Mouse (Mus musculus) G1E (cell line): ENCODE results near the gene Tlk1.

Experiments
- CTCF ChIP-seq: IDR thresholded peaks from 2 replicates; pipeline ENCODE4 v1.5.1; 2012; ENCODE audit warnings: low read depth, low read length, inconsistent platforms, mixed read lengths
- GATA1 ChIP-seq: IDR thresholded peaks from 2 replicates; pipeline ENCODE4 v1.6.1; 2012; ENCODE audit warnings: borderline replicate concordance, low read length, inconsistent platforms, mixed read lengths
- GATA2 ChIP-seq: IDR thresholded peaks from 2 replicates; pipeline ENCODE4 v1.6.1; 2012; ENCODE audit warnings: low read depth, low read length, inconsistent platforms, borderline replicate concordance
- POLR2AphosphoS5 ChIP-seq: IDR thresholded peaks from 2 replicates; pipeline ENCODE4 v1.6.1; 2012; ENCODE audit warnings: low read depth, low read length, inconsistent platforms; ENCODE audit not compliant: insufficient replicate concordance
- TAL1 ChIP-seq: conservative IDR thresholded peaks from 2 replicates; pipeline ENCODE4 v1.6.1; 2012; ENCODE audit warnings: low read depth, low read length, inconsistent platforms, mixed read lengths

DNA sequence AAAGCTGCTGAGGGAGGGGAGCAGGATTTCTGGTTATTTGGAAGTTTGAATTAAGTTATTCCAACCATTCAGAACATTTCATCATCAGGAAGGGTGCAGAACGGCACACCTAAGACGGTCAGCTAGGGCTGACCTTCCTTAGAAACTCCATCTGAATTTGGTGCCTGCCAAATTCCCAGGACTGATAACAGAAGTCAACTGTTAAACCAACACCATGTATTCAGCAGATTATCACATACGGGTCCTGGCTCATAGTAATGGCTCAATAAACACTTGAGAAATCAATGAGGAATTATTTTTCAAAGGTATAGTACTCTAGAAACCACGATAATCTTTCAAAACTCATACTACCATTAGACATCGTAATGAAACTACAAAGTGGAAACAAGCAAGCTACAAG, 2.1 kb downstream of the Tlk1 start:
- no peak for TF ChIP-seq POLR2AphosphoS5
- no peak for TF ChIP-seq CTCF
- no peak for TF ChIP-seq TAL1
- no peak for TF ChIP-seq GATA1
- TF ChIP-seq GATA2 = no peak
